Mouse (Mus musculus) megakaryocyte, embryonic 14.5 days (primary cell): Measurements from ENCODE around the gene Dzip1.

Experiments
- FLI1 ChIP-seq: IDR thresholded peaks from 2 replicates; pipeline ENCODE4 v1.6.1; 2012; ENCODE audit warnings: low read length, inconsistent platforms, mixed read lengths
- GATA1 ChIP-seq: IDR thresholded peaks from 3 replicates; pipeline ENCODE4 v1.6.1; 2012; ENCODE audit warnings: mixed read lengths, low read length, inconsistent platforms, borderline replicate concordance

GRCm38 (mm10) chr14:118833241-118833640 lies 92.0 kb downstream of the Dzip1 start:
- TF ChIP-seq GATA1 (no peak), FLI1 (no peak)
